Mouse (Mus musculus) granulocyte monocyte progenitor cell, adult 5-6 weeks (primary cell): ENCODE results near the gene Grm1. TPM values are rescaled to one million over a fixed set of nuclear protein-coding genes. Genes with fewer than 3 reads are reported as not detected.

Experiments
- ATAC-seq: replicated peaks from 2 replicates; pipeline ENCODE4 v1.8.0; 2016; ENCODE audit warnings: mild to moderate bottlenecking, moderate TSS enrichment, inconsistent platforms; ENCODE audit not compliant: poor library complexity, severe bottlenecking
- total RNA-seq, 2 experiments: library from RNA; stranded (forward) in 1 of 2; stranded (reverse) in 1 of 2; fragments of 200-712, 200-1000 nt in 1 of 2; fragments of >200 nt in 1 of 2; fragmentation: Nextera tagmentation in 1 of 2; gene quantifications; 2 replicates each; pipeline ENCODE4 v1.2.3; 2014 to 2017

Grm1 gene
- total RNA-seq, 2 experiments from 2014 or later: not detected

DNA sequence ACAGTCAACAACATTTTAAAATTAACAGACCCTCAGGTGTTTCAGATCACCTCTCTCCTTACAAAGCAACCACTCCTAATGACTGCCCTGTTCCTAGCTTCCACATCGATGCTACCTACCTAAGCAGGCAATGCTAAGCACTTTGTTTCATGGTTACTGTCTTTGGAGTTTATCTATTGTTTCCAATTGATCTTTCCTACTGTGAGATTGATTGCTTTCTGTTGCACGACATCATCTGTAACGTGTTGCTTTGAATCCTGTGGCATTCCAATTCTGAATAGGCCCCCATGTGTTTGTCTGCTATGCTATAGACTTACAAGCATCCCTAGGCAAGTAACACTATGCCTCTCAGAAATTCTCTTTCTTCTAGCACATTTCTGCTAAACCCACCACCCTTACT, 90.4 kb downstream of the Grm1 start:
- ATAC-seq: no peak

GRCm38 (mm10) chr10:10971311-10971710, 110.8 kb downstream of the Grm1 start:
- ATAC-seq: no peak

- ATAC-seq: no peak
Observed at GRCm38 (mm10) chr10:10964490-10965150, 117.5 kb downstream of the Grm1 start.

DNA sequence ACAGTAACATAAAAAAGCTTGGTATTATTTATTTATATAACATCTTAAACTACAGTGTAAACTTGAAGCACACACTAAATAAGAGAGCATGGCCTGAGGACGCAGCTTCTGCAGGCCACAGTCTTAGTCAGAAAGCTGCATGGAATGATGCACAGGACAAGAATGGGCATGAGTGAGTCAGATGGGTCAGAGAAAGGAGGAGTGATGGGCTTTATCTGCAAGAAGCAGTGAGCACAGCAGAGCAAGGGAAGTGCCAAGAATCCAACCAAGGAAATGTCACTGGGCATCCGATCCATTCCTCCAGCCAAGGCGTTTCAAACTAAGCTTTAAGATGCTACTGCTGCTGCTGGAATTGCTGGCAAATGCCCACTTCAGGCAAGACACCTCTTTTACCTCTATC, 131.6 kb downstream of the Grm1 start:
- no peak for ATAC-seq

DNA sequence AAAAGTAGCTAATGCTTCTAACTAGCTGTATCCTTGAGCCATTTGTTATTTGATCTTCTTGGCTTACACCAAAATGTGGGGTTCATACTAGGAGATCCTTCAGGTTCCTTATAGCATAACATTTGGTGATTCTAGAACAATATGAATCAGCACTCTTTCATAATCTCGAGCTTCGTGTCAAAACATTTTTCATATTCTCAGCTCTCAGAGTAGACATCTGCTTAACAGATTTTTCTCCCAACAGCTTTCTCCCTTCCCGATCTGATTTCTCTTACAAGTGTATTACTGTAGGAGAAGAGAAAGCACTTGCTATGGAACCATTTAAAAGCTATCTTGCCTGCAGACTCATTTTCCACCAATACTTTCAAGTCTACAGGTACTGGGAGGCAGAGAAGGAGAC, 133.0 kb downstream of the Grm1 start:
- ATAC-seq: no peak

- no peak for ATAC-seq
Observed at GRCm38 (mm10) chr10:10947531-10947930, 134.6 kb downstream of the Grm1 start.

GRCm38 (mm10) chr10:10944003-10944402, 138.2 kb downstream of the Grm1 start:
- no peak for ATAC-seq

DNA sequence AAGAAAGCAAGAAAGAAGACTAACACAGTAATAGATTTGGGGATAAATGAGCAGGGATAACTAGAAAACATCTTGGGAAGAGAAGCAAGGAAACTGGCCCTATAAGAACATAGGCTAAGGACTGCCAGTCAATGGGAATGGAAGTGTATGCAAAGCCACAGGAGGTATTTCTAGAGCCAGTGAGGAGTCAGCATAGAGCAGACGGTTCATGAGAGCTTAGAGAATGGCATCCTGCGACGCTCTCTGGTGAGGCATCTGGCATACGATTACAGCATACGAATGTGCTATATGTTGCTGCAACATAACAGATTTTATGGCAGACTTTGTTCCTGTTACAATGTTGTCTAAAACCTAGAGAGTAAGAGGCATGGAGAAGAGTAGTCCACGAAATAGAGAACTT, 139.9 kb downstream of the Grm1 start:
- no peak for ATAC-seq

DNA sequence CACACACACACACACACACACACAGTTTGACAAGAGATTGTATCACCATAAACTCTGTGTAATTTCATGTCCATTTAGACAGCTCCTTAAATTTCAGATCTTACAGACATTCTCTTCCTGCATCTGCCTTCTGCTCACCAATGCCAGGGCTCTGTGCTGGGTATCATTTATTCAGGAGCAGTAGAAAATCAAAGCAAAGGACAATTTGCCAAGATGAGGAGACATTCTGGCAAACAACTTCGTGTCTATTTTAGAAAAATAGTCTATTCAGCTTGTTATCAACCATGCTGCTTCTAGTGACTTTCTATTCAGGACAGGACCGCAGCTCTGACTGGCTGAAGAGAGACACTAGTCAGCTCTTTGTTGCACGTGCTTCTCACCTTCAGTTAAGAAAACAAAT, 146.3 kb downstream of the Grm1 start:
- ATAC-seq: no peak

DNA sequence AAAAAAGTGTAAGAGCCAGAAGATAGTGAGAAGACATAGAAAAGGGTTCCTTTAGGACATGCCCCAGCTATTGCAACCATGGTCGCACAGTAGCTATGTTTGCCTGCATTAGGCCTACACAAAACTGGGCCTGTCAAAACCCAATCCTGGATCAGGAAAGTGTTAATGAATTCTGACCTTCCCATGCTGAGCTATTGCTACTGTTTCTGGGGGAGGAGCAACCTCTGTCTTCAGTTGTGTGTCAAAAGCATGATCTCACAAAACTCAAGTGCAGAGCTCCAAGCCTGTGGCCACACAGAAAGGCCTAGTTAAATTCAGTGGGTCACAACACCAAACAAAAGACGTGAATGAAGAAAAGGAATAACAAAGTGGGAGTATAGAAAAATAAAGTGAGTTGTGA, 152.5 kb downstream of the Grm1 start:
- no peak for ATAC-seq

- no peak for ATAC-seq
Observed at GRCm38 (mm10) chr10:10928798-10929366, 153.3 kb downstream of the Grm1 start.

GRCm38 (mm10) chr10:10917857-10918399, 164.2 kb downstream of the Grm1 start:
- no peak for ATAC-seq

- ATAC-seq: no peak
Observed at GRCm38 (mm10) chr10:10913621-10914020, 168.5 kb downstream of the Grm1 start.

DNA sequence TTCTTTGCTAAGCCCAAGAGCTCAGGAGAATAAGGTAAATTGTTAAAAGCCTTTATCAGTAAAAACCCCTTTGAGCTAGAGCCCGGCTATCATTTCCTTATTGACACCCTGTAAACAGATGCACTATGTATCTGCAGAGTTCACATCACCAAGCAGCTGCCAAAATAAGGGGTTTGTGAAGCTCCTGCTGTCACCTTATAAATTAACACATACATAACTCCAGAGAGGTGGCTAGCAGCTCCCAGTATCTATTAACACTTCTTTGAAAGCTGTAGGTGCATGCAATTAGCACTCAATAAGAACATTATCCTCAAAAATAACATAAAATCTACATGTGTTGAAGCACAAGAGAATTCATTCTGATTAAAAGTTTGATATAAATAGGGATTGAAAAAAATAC, 191.9 kb downstream of the Grm1 start:
- no peak for ATAC-seq

- ATAC-seq: no peak
Observed at GRCm38 (mm10) chr10:10888521-10888920, 193.6 kb downstream of the Grm1 start.

- no peak for ATAC-seq
Observed at GRCm38 (mm10) chr10:10884992-10885391, 197.2 kb downstream of the Grm1 start.

- ATAC-seq: no peak
Observed at GRCm38 (mm10) chr10:10872142-10872541, 210.0 kb downstream of the Grm1 start.

GRCm38 (mm10) chr10:10870271-10870670, 211.9 kb downstream of the Grm1 start:
- ATAC-seq: no peak

- ATAC-seq: no peak
Observed at GRCm38 (mm10) chr10:10866278-10866677, 215.9 kb downstream of the Grm1 start.

DNA sequence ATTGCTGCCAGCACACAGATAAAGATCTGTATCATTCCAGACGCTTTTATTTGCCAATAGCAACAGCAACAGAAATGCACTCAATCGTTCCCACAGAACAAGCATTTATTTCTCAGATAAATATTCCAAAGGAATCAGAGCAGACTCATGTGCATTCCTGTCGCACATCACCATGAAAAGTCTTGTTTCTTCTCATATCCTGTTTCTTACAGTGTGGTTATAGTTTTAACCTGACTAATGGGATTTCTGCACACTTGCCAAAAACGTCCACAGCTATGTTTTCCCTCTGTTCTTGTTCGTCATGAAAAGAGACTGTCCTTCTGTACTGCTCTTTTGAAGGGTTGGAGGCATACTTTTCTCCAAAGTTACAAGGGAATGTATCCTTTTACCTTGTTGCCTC, 217.4 kb downstream of the Grm1 start:
- no peak for ATAC-seq

DNA sequence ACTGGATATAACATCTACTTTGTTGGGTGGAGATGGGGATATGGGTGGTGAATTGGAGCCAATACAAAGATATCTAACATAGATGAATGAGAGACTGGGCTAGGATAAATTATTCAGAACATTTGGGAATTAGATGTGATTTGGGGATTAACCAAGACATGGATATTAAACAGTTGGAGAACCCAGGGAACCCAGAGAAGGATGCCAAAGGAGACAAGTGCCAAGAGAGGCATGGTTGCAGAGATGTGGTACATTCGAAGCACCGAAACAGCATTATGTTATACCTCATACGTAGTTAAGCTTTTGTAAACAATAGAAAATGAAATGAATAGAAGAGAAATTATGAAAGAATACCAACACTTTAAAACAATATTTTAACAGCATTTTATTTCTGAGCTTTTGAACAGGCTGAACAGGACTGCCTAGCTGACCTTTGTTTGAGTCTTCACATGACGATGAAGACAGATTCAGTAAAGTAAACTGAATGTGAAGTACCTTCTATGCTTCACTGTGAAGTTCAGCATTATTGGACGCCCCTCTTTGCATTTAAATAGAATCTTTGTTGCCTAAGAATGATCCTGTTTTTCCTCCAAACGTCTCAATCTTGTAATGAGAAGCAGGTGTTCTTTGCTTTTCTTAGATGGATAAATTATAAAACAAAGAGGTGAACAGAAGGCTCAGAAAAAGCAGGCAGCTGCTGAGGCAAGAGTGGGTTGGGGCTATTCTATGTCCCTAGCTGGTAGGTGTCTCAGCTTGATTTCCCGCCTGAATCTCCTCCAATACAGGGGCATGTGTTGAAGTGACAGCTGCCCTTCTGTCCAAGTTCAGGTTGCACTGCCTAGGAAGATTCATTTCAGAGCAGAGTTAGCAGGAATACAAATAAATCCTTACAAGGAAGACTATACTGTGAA, 234.5 kb downstream of the Grm1 start:
- ATAC-seq: no peak
